Mouse (Mus musculus) midbrain, embryonic 12.5 days (tissue): Measurements from ENCODE around the gene Prom1. TPM values are rescaled to one million over a fixed set of nuclear protein-coding genes. Genes with fewer than 3 reads are reported as not detected.

Experiments used
- ATAC-seq: fragments of 200-750 bp; cut with Nextera tagmentation; 2 replicates; pipeline ENCODE4 v1.8.0; 2017; ENCODE audit warnings: low read depth, moderate TSS enrichment, moderate library complexity; ENCODE audit not compliant: low FRiP score
- H3K27ac ChIP-seq: fragments of 300-500 bp; sonication (generic); replicated peaks from 2 replicates; pipeline ENCODE4 v1.5.1; 2016; ENCODE audit warnings: mild to moderate bottlenecking
- H3K27me3 ChIP-seq: fragments of 300-500 bp; sonication (generic); 2 replicates; pipeline ENCODE4 v1.6.1; 2016; ENCODE audit warnings: mild to moderate bottlenecking
- H3K36me3 ChIP-seq: fragments of 300-500 bp; sonication (generic); 2 replicates; pipeline ENCODE4 v1.6.1; 2016
- H3K4me1 ChIP-seq: fragments of 300-500 bp; sonication (generic); 2 replicates; pipeline ENCODE4 v1.6.1; 2016
- H3K4me2 ChIP-seq: fragments of 300-500 bp; sonication (generic); replicated peaks from 2 replicates; pipeline ENCODE4 v1.6.1; 2016; ENCODE audit warnings: mild to moderate bottlenecking, moderate library complexity
- H3K4me3 ChIP-seq: fragments of 300-500 bp; sonication (generic); 2 replicates; pipeline ENCODE4 v1.5.1; 2016; ENCODE audit warnings: mild to moderate bottlenecking
- H3K9ac ChIP-seq: fragments of 300-500 bp; sonication (generic); replicated peaks from 2 replicates; pipeline ENCODE4 v1.6.1; 2016; ENCODE audit warnings: mild to moderate bottlenecking, moderate library complexity
- H3K9me3 ChIP-seq: fragments of 300-500 bp; sonication (generic); 2 replicates; pipeline ENCODE4 v1.6.1; 2016; ENCODE audit warnings: mild to moderate bottlenecking
- WGBS: fragments of 180-500 bp; shearing (Covaris S2); methylation state at CpG from one replicate; pipeline ENCODE4 v1.1.7; 2016; 5-methylcytosine and 5-hydroxymethylcytosine counted together
- polyA plus RNA-seq: library from polyadenylated mRNA; unstranded; fragments of >200 nt; fragmentation: Nextera tagmentation; extraction: Ambion mirVana; gene quantifications from 2 replicates; pipeline ENCODE4 v1.2.1, GENCODE M21; 2016

The Prom1 gene
- polyA plus RNA-seq, 1 experiment from 2014 or later, result 123 TPM

DNA sequence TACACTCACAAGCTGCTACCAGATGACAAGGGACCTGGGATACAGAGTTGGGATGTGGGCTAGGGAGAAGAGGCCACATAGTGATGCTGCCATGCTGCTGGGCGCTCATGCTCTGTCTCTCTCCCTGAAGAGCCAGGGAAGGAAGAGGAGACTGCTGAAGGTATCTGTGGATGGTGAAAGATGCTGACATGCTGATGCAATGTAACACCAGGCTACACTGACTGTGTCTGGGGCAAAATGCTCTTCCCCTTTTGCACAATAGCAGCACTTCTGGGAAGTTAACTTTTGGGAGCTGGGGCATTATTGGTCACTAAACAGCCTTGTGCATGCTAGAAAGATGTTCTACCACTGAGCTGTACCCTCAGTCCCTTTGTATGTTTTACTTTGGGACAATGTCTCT lies 26.4 kb downstream of the Prom1 start:
- WGBS, result 89% methylated on average over 1 of the region's 1 CpGs
- Histone ChIP-seq H3K4me2 (no peak overlapping the region), H3K27me3 (no peaks in the 10 kb centered on the region), H3K9ac (no peak overlapping the region), H3K4me3 (no peak overlapping the region), H3K36me3 (no peaks in the 10 kb centered on the region), H3K9me3 (no peaks in the 10 kb centered on the region), H3K27ac (no peak overlapping the region), H3K4me1 (no peaks in the 10 kb centered on the region)
- ATAC-seq, result no peak

DNA sequence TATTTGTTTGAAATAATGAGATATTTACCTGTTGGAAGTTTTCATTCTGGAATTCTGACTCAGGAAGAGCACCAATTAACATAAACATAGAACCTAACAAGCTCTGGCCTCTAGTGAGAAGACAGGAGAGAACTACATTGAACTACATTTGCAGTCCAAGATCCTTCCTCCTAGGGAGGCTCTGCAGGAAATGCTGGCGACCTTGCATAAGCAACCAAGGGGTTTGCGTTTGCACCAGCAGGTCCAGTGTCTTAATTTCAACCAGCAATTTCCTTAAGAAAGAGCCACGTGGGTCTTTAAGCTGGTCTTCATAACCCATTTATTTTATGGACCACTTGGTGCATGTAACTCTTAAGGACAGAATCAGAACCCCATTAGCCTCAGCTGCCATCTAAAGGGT lies 28.2 kb downstream of the Prom1 start:
- Histone ChIP-seq H3K36me3 (no peaks in the 10 kb centered on the region), H3K4me1 (no peaks in the 10 kb centered on the region), H3K9ac (no peak overlapping the region), H3K27ac (no peak overlapping the region), H3K4me2 (no peak overlapping the region), H3K27me3 (no peaks in the 10 kb centered on the region), H3K9me3 (no peaks in the 10 kb centered on the region), H3K4me3 (no peak overlapping the region)
- 88% methylated on average over 3 of the region's 3 CpGs for WGBS
- no peak for ATAC-seq

DNA sequence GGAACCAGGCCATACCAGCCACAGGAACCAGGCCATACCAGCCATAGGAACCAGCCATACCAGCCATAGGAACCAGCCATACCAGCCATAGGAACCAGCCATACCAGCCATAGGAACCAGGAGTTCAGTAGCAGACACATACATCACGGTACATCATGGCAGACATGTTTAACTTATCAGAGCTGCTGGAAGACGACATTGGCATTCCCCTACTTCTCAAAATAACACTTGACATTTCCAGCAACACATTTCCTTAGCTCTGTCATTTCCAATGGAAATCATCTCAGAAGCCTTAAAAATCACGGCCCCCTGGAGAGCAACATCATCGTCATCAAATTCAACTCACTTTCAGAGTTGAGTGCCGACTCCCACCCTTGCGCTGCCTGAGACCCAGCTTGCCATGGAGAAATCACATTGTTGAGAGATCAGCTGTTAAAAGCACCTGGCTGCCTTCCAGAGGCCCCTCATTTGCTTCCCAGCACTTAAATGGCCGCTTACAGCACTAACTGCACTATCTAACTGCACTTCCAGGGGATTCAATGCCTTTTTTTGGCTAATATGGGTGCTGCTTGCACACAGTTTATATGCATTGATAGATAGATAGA lies 31.2 kb downstream of the Prom1 start:
- H3K4me1 ChIP-seq, result no peaks in the 10 kb centered on the region
- no peak overlapping the region for H3K9ac ChIP-seq
- H3K4me2 ChIP-seq, result no peak overlapping the region
- no peaks in the 10 kb centered on the region for H3K9me3 ChIP-seq
- no peak overlapping the region for H3K27ac ChIP-seq
- WGBS, result 89% methylated on average over 7 of the region's 7 CpGs
- ATAC-seq, result no peak
- H3K27me3 ChIP-seq, result no peaks in the 10 kb centered on the region
- H3K36me3 ChIP-seq, result peaks cover 6% of the 10 kb centered on the region; the same call in 1 of the 2 replicates
- H3K4me3 ChIP-seq, result no peak overlapping the region

DNA sequence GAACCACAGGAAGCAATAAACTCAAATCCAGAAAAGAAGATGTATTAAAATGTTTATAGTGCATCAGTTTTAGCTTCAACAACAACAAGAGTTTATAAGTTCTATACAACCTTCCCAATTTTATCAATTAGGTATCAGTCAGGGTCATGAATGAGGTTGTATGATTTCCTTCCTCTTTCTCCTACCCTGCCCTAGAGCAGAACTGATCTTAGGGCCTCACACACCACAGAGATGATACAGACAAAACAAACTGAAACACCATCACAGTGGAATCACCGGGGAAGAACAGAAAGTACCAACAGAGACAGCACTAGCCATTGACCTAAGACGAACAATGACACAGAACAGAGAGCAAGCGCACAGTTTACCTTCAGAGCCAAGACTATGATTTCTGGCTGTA lies 43.6 kb downstream of the Prom1 start:
- Histone ChIP-seq H3K27me3 (no peaks in the 10 kb centered on the region), H3K27ac (no peak overlapping the region), H3K4me3 (no peak overlapping the region), H3K4me2 (no peak overlapping the region), H3K9ac (no peak overlapping the region), H3K4me1 (no peaks in the 10 kb centered on the region), H3K36me3 (peaks cover 59% of the 10 kb centered on the region), H3K9me3 (no peaks in the 10 kb centered on the region)
- 94% methylated on average over 3 of the region's 3 CpGs for WGBS
- no peak for ATAC-seq

DNA sequence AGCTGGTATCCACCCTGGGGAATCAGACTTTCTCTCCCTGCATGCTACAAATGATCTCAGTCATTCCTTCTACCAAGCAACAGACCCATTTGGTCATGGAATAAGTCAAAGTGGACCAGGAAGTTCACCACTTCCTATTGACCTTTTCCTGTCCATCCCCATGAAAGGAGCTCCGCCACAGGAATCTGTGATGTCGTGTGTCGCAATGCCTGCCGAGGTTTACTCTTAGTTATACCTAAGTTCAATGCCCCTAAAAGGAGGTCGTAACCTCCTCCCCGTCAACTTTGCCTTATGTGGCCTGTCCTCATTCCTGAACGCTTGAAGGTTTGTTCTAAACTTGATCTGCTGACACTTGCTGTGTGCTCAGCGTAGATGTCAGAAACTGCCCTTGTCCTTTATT lies 51.6 kb downstream of the Prom1 start:
- H3K27me3 ChIP-seq, result no peaks in the 10 kb centered on the region
- no peak overlapping the region for H3K27ac ChIP-seq
- ATAC-seq, result no peak
- H3K36me3 ChIP-seq, result peaks cover 49% of the 10 kb centered on the region
- no peaks in the 10 kb centered on the region for H3K9me3 ChIP-seq
- H3K9ac ChIP-seq, result no peak overlapping the region
- no peak overlapping the region for H3K4me2 ChIP-seq
- H3K4me3 ChIP-seq, result no peak overlapping the region
- no peaks in the 10 kb centered on the region for H3K4me1 ChIP-seq
- 78% methylated on average over 8 of the region's 8 CpGs for WGBS

DNA sequence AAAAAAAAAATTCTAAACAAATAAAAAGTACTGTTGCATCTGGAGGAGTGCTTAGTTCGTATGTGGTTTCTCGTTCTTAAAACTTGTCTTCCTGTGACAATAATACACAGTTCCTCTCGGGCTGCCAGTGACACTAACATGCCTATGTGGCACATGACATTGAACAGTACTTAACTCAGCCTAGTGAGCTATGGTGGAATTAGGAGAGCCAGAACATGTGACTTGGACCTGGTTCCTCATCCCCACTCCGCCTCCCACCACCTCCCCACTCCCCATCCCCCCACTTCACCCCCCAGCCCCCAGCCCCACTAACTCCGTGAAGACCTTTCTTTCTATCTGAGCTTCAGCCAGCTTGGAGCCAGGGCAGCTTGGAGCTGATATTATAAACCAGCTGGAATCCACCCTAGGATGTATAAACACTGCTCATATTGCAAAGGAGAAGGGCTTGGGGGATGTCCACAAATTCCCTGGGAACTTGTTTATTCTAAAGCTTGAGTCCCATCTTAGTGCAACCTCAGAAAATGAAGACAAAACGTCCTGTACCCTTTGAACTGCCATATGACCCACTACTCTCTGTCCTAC lies 52.3 kb downstream of the Prom1 start:
- Histone ChIP-seq H3K4me3 (no peak overlapping the region), H3K36me3 (peaks cover 49% of the 10 kb centered on the region), H3K9me3 (no peaks in the 10 kb centered on the region), H3K4me1 (no peaks in the 10 kb centered on the region), H3K27me3 (no peaks in the 10 kb centered on the region), H3K4me2 (no peak overlapping the region), H3K9ac (no peak overlapping the region), H3K27ac (no peak overlapping the region)
- no peak for ATAC-seq
- 76% methylated on average over 6 of the region's 6 CpGs for WGBS

DNA sequence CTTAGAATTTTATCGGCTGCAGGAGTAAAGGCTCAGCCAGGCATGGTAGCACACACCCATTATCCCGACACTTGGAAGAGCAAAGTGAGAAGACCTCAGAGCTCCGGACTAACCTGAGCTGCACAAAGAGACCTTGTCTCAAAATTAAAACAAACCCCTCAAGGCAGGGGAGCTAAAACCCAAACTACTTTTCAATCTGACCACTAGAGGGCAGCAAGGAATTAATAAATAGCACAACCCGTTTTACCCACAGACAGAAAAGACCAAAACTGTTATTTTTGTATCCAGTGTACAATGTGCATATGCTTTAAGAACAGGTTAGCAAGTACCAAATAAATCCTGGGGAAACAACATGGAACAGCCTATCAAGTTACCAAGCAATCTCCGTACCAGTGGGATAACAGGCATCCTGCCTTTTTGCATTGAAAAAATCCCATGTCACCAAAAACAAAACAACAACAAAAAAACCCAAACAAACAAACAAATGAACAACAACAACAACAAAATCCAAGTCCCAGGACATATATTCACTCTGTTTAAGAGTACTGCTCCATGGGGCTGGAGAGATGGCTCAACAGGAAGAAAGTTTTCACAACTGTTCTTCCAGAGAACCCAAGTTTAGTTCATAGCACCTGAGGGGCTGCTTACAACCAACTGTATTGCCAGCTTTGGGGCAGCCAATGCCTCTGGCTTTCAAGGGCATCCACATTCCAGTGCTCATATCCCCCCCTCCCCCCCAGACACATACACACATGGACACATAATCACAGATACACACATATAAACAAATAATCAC lies 53.1 kb downstream of the Prom1 start:
- ATAC-seq, result peak; percentile 41; the same call in 1 of the 2 replicates
- Histone ChIP-seq H3K4me3 (no peak overlapping the region), H3K9me3 (no peaks in the 10 kb centered on the region), H3K27ac (no peak overlapping the region), H3K9ac (no peak overlapping the region), H3K27me3 (no peaks in the 10 kb centered on the region), H3K4me1 (no peaks in the 10 kb centered on the region), H3K36me3 (peaks cover 48% of the 10 kb centered on the region), H3K4me2 (no peak overlapping the region)
- 54% methylated on average over 5 of the region's 5 CpGs for WGBS

DNA sequence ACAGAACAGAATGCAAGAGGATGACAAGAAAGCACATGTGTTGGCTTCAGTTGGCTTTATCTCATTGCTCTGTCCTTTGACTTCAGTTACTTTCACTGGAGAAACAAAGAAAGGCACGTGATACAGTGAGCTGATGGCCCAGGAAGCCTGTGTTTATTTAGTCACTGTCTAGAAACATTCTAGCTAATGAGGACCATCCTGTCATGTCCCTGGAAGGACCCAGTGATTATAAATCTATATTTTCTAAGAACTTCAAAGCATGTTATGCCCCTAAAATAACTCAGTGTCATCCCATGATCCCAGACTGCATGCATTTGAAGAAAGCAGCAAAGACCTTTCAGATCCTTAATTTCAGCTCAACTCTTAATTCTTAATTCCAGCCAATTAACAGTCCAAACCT lies 60.1 kb downstream of the Prom1 start:
- no peaks in the 10 kb centered on the region for H3K9me3 ChIP-seq
- no peak overlapping the region for H3K4me3 ChIP-seq
- H3K27me3 ChIP-seq, result no peaks in the 10 kb centered on the region
- no peaks in the 10 kb centered on the region for H3K4me1 ChIP-seq
- 73% methylated on average over 1 of the region's 1 CpGs for WGBS
- H3K36me3 ChIP-seq, result peaks cover 42% of the 10 kb centered on the region
- ATAC-seq, result no peak
- H3K9ac ChIP-seq, result no peak overlapping the region
- H3K27ac ChIP-seq, result no peak overlapping the region
- no peak overlapping the region for H3K4me2 ChIP-seq

DNA sequence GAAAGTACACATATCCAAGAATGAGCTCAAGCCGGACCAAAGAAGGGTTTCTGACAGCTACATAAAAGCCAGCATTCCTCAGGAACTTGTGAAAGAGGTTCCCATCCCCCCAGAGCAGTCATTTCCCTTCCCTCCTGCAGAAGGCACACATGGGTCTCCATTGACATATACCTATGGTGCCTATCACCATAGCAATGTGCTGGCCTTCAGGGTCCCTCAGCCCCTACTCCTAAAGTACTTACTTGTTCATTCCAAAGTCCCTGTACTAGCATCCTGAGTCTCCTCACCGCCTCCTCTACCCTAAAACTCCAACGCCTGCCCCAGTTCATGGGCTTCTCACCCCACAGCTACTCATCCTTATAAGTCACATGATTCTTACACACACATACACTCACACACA lies 60.8 kb downstream of the Prom1 start:
- ATAC-seq, result no peak
- H3K27me3 ChIP-seq, result no peaks in the 10 kb centered on the region
- H3K36me3 ChIP-seq, result peaks cover 38% of the 10 kb centered on the region
- no peak overlapping the region for H3K4me3 ChIP-seq
- no peak overlapping the region for H3K4me2 ChIP-seq
- 85% methylated on average over 3 of the region's 3 CpGs for WGBS
- no peak overlapping the region for H3K27ac ChIP-seq
- no peaks in the 10 kb centered on the region for H3K9me3 ChIP-seq
- H3K9ac ChIP-seq, result no peak overlapping the region
- H3K4me1 ChIP-seq, result no peaks in the 10 kb centered on the region

DNA sequence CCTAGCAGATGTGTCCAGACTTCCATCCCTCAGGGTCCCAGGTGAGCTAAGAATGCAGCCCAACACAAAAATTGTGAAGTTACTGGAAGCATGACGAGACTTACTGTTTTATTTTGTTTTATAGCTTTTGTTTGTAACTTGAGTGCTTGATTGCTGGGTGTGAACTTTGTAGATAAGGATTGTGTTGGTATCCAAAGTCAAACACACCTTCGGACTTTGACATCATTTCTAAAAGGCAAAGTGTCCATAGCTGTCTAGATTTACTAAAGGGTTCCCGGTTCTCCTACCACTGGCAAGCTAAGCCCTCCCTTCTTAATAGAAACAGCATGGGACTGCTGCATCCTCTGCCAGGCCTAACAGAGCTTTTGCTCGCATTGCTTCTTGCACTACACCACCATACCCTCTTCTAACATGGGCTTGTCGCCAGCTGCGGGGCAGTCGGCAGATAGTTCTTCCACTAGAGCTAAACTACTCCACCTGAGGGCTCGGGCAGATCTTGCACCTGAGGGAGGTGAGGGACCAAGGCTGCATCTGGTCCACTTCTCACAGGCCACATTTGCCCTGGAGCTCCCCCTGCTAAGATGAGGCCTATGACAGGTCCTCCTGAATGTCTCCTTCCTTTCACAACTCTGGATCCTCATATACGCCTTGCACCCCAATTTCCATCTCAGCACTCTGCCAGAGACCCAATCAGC lies 103.4 kb downstream of the Prom1 start:
- Histone ChIP-seq H3K4me1 (no peaks in the 10 kb centered on the region), H3K9ac (no peak overlapping the region), H3K4me2 (no peak overlapping the region), H3K4me3 (no peak overlapping the region), H3K27me3 (no peaks in the 10 kb centered on the region), H3K9me3 (no peaks in the 10 kb centered on the region), H3K36me3 (peaks cover 63% of the 10 kb centered on the region), H3K27ac (no peak overlapping the region)
- 93% methylated on average over 9 of the region's 9 CpGs for WGBS
- ATAC-seq, result no peak

DNA sequence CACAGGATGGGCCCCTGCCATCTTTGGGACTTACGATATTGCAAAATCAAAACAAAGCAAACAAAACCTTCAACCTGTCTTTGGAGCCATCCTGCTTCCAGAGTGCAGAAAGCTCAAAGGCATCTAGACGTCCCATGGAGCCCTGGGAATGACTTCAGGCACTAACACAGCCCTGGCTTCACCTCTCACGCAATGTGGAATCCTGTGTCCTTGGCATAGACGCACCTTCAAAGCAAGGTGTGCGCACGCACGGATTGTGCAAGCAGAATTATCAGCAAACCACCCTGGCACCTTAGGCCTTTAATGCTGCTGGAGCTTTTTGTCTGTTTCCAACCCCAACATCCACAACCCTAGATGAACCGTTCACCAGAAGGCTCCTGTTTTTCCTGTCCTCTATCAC lies 104.2 kb downstream of the Prom1 start:
- H3K27ac ChIP-seq, result no peak overlapping the region
- H3K4me1 ChIP-seq, result no peaks in the 10 kb centered on the region
- no peaks in the 10 kb centered on the region for H3K9me3 ChIP-seq
- H3K36me3 ChIP-seq, result peaks cover 55% of the 10 kb centered on the region
- no peaks in the 10 kb centered on the region for H3K27me3 ChIP-seq
- no peak for ATAC-seq
- WGBS, result 92% methylated on average over 8 of the region's 8 CpGs
- no peak overlapping the region for H3K9ac ChIP-seq
- no peak overlapping the region for H3K4me3 ChIP-seq
- H3K4me2 ChIP-seq, result no peak overlapping the region

DNA sequence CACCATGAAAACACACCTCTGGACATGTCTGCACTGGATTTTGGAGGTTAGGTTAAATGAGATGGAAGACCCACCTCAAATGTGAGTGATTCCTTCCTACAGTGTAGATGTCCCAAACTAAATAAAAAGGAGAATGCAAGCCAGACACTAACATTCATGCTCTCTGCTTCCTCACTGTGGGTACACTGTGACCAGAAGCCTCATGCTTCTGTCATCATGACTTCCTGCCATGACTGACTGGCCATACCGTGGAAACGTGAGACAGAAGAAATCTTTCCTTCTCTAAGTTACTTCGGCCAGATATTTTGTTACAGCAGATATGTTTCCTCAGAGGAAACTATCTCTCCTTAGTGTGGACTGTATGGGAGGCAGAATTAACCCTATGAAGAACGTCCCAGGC lies 105.7 kb downstream of the Prom1 start:
- Histone ChIP-seq H3K9ac (no peak overlapping the region), H3K36me3 (peaks cover 40% of the 10 kb centered on the region), H3K4me2 (no peak overlapping the region), H3K9me3 (no peaks in the 10 kb centered on the region), H3K27me3 (no peaks in the 10 kb centered on the region), H3K4me1 (no peaks in the 10 kb centered on the region), H3K4me3 (no peak overlapping the region), H3K27ac (no peak overlapping the region)
- 89% methylated on average over 4 of the region's 4 CpGs for WGBS
- no peak for ATAC-seq
